Mouse (Mus musculus) ES-E14 (cell line): Measurements from ENCODE around the gene Xrcc2.

Experiments used
- HCFC1 ChIP-seq: IDR thresholded peaks from 2 replicates; pipeline ENCODE4 v1.6.1; 2012; ENCODE audit warnings: low read length, inconsistent platforms, borderline replicate concordance; ENCODE audit not compliant: insufficient read depth
- MAFK ChIP-seq: IDR thresholded peaks from 2 replicates; pipeline ENCODE4 v1.6.1; 2014; ENCODE audit warnings: mild to moderate bottlenecking, low read depth, low read length, inconsistent platforms; ENCODE audit not compliant: insufficient read depth
- ZNF384 ChIP-seq: IDR thresholded peaks from 2 replicates; pipeline ENCODE4 v1.6.1; 2012; ENCODE audit warnings: low read depth, low read length, inconsistent platforms

GRCm38 (mm10) chr5:25751552-25751951 is 45.9 kb upstream of the Xrcc2 start:
- TF ChIP-seq MAFK = no peak
- TF ChIP-seq ZNF384 = no peak
- TF ChIP-seq HCFC1 = no peak
